In genomic region chr1:184782161-184782513, GRCm38 (mm10) we compare ENCODE assay signal across 11 mouse cellular contexts. TPM values are rescaled to one million over a fixed set of nuclear protein-coding genes. Genes with fewer than 3 reads are reported as not detected.
DNase-seq lines count a peak whose midpoint lies in the region; ATAC-seq lines count a peak whose summit lies in the region.
"Had no signal": no experiment of that assay in that cellular context is flagged by ENCODE, and none has a peak within 500 bp of the region (broad histone marks: within the 10 kb centered on the region; RNA-seq: fewer than 3 reads in every experiment).

No protein-coding gene starts in this region.

- no peak overlapping the region for H3K4me2 ChIP-seq in heart, embryonic 11.5 days
- H3K4me2 ChIP-seq in kidney, embryonic 15.5 days: no peak overlapping the region
- H3K4me2 ChIP-seq in neural tube, embryonic 15.5 days: no peak overlapping the region
- H3K4me2 ChIP-seq: limb, embryonic 13.5 days had no signal

- no peaks in the 10 kb centered on the region for H3K4me1 ChIP-seq in heart, embryonic 11.5 days (ENCODE audit: control insufficient read depth, insufficient read depth, low read length)
- peaks cover 6% of the 10 kb centered on the region; the same call in 1 of the 2 replicates for H3K4me1 ChIP-seq in kidney, embryonic 15.5 days
- 0 out of 2 replicates have a peak, but pooled peaks cover under 1% of the 10 kb centered on the region for H3K4me1 ChIP-seq in neural tube, embryonic 15.5 days
- H3K4me1 ChIP-seq: limb, embryonic 13.5 days had no signal

- H3K27ac ChIP-seq in heart, embryonic 11.5 days (ENCODE audit: low read depth, low read length): no peak overlapping the region
- no peak overlapping the region for H3K27ac ChIP-seq in kidney, embryonic 15.5 days
- H3K27ac ChIP-seq in neural tube, embryonic 15.5 days (replicated peaks): no peak overlapping the region
- H3K27ac ChIP-seq: limb, embryonic 13.5 days had no signal

- no peak overlapping the region for H3K4me3 ChIP-seq in heart, embryonic 11.5 days (ENCODE audit: low read depth, low read length)
- no peak overlapping the region for H3K4me3 ChIP-seq in kidney, embryonic 15.5 days (replicated peaks)
- H3K4me3 ChIP-seq in neural tube, embryonic 15.5 days (replicated peaks): no peak overlapping the region
- H3K4me3 ChIP-seq: limb, embryonic 13.5 days had no signal

- WGBS in heart, embryonic 11.5 days (ENCODE audit: insufficient replicate concordance): 44% methylated on average over 14 of the region's 14 CpGs
- WGBS in kidney, embryonic 15.5 days: 35% methylated on average over 14 of the region's 14 CpGs
- 67% methylated on average over 14 of the region's 14 CpGs for WGBS in neural tube, embryonic 15.5 days

- no peak for ATAC-seq in heart, embryonic 11.5 days (replicated peaks; ENCODE audit: insufficient number of reproducible peaks, low FRiP score, low TSS enrichment)
- ATAC-seq in kidney, embryonic 15.5 days (replicated peaks; ENCODE audit: low FRiP score): peak; percentile 70
- ATAC-seq in neural tube, embryonic 15.5 days (ENCODE audit: low FRiP score): no peak
- ATAC-seq: forebrain, postnatal 0 days had no signal

- no peak overlapping the region for H3K9ac ChIP-seq in heart, embryonic 11.5 days (ENCODE audit: low read depth, low read length)
- H3K9ac ChIP-seq in kidney, embryonic 15.5 days: no peak overlapping the region
- H3K9ac ChIP-seq in neural tube, embryonic 15.5 days (replicated peaks): no peak overlapping the region
- H3K9ac ChIP-seq: forebrain, postnatal 0 days; limb, embryonic 13.5 days had no signal

- H3K9me3 ChIP-seq in heart, embryonic 11.5 days (replicated peaks; ENCODE audit: control insufficient read depth, low read length): no peaks in the 10 kb centered on the region
- no peaks in the 10 kb centered on the region for H3K9me3 ChIP-seq in kidney, embryonic 15.5 days (replicated peaks)
- H3K9me3 ChIP-seq in neural tube, embryonic 15.5 days (replicated peaks): no peaks in the 10 kb centered on the region
- H3K9me3 ChIP-seq: limb, embryonic 13.5 days had no signal

- peak; percentile 50 to 61 for DNase-seq in heart, postnatal 10 days
- DNase-seq in adrenal gland, postnatal 25 days: peak; percentile 14
- DNase-seq in retina, embryonic 14.5 days (ENCODE audit: low spot score): peak; percentile 32
- DNase-seq in cerebellum, adult 9-10 months: no peak
- DNase-seq in cerebellum, adult 18-20 months: no peak
- DNase-seq: cerebellum, postnatal 10 days; forebrain, postnatal 0 days had no signal

- intact Hi-C loops in heart, postnatal 10 days (cut with DNase I): no loop called here

- no peaks in the 10 kb centered on the region; the same call in 1 of the 2 replicates for H3K27me3 ChIP-seq in heart, embryonic 11.5 days (ENCODE audit: control insufficient read depth, insufficient read depth, low read length)
- peaks cover 47% of the 10 kb centered on the region for H3K27me3 ChIP-seq in kidney, embryonic 15.5 days
- H3K27me3 ChIP-seq in neural tube, embryonic 15.5 days (replicated peaks): 0 out of 2 replicates have a peak, but pooled peaks cover 4% of the 10 kb centered on the region

- H3K36me3 ChIP-seq in heart, embryonic 11.5 days (ENCODE audit: control insufficient read depth, insufficient read depth, low read length): no peaks in the 10 kb centered on the region
- no peaks in the 10 kb centered on the region for H3K36me3 ChIP-seq in kidney, embryonic 15.5 days
- no peaks in the 10 kb centered on the region for H3K36me3 ChIP-seq in neural tube, embryonic 15.5 days
- H3K36me3 ChIP-seq: limb, embryonic 13.5 days had no signal

RNA-seq across cellular contexts. Expression of gene Marc1, which starts 29.0 kb away (rescaled TPM):
- not detected for total RNA-seq in heart, postnatal 10 days (2021)
- polyA plus RNA-seq in heart, embryonic 11.5 days (2014; fragmentation: Nextera tagmentation; extraction: Ambion mirVana): 0.07 TPM in 1 of 2 replicates, not detected in the other
- 1.4 and 4.4 TPM in 2 replicates for total RNA-seq in adrenal gland, postnatal 25 days (2021)
- 0.30 and 0.61 TPM in 2 replicates for polyA plus RNA-seq in kidney, embryonic 15.5 days (2015; fragmentation: Nextera tagmentation; extraction: Ambion mirVana)
- polyA plus RNA-seq in neural tube, embryonic 15.5 days (2015; fragmentation: Nextera tagmentation; extraction: Ambion mirVana): 0.36 TPM in 1 of 2 replicates, not detected in the other

RNA-seq across cellular contexts. Expression of gene Hlx, which starts 49.7 kb away (rescaled TPM):
- 10 to 100 TPM; 23.2 to 27.1 TPM for total RNA-seq in heart, postnatal 10 days (2021)
- polyA plus RNA-seq in heart, embryonic 11.5 days (2014; fragmentation: Nextera tagmentation; extraction: Ambion mirVana): 5.0 and 7.0 TPM in 2 replicates
- total RNA-seq in adrenal gland, postnatal 25 days (2021): 10.6 and 12.8 TPM in 2 replicates
- polyA plus RNA-seq in kidney, embryonic 15.5 days (2015; fragmentation: Nextera tagmentation; extraction: Ambion mirVana): 16.6 and 18.5 TPM in 2 replicates
- polyA plus RNA-seq in neural tube, embryonic 15.5 days (2015; fragmentation: Nextera tagmentation; extraction: Ambion mirVana): 2.6 and 7.9 TPM in 2 replicates

Comparison
In these comparisons a context has a peak if more than half of its experiments do, and no peak if none do; other contexts are left out.
1. DNase-seq: peak in heart, postnatal 10 days (2 of 2), adrenal gland, postnatal 25 days (single experiment) and retina, embryonic 14.5 days (single experiment); none in cerebellum, adult 9-10 months (single experiment) and cerebellum, adult 18-20 months (0 of 2).